Mouse (Mus musculus): ENCODE results near the gene 4930470P17Rik.
"Not testable (repeated sequence)": the region's sequence is repeated elsewhere in the genome, so short reads cannot be mapped to it uniquely, and the experiment has no call there.

4930470P17Rik gene

GRCm38 (mm10) chr2:170601917-170602316 is at the start of gene 4930470P17Rik:
TSS of gene 4930470P17Rik (minus strand) at chr2:170602017.
- no peak for DNase-seq

GRCm38 (mm10) chr2:170651483-170651882 is 49.7 kb upstream of the 4930470P17Rik start:
- no peak for DNase-seq

- no peak for DNase-seq
These were observed 46.7 kb upstream of the 4930470P17Rik start for GRCm38 (mm10) chr2:170648542-170648941.

GRCm38 (mm10) chr2:170646201-170646600 is 44.4 kb upstream of the 4930470P17Rik start:
- DNase-seq, result no peak

GRCm38 (mm10) chr2:170642338-170642806 is 40.6 kb upstream of the 4930470P17Rik start:
- no peak for DNase-seq

GRCm38 (mm10) chr2:170640281-170640680 is 38.5 kb upstream of the 4930470P17Rik start:
- peak in 1 of 2 experiments; percentile 16 for DNase-seq

GRCm38 (mm10) chr2:170638746-170639145 is 36.9 kb upstream of the 4930470P17Rik start:
- DNase-seq, result no peak

GRCm38 (mm10) chr2:170632998-170633622 is 31.3 kb upstream of the 4930470P17Rik start:
- DNase-seq, result no peak

- DNase-seq, result no peak
These were observed 30.6 kb upstream of the 4930470P17Rik start for GRCm38 (mm10) chr2:170632386-170632785.

GRCm38 (mm10) chr2:170631375-170631774 is 29.6 kb upstream of the 4930470P17Rik start:
- no peak for DNase-seq

- DNase-seq, result no peak
These were observed 28.7 kb upstream of the 4930470P17Rik start for GRCm38 (mm10) chr2:170630553-170630952.

GRCm38 (mm10) chr2:170627991-170628390 is 26.2 kb upstream of the 4930470P17Rik start:
- DNase-seq, result not testable (repeated sequence)

GRCm38 (mm10) chr2:170624201-170624880 is 22.5 kb upstream of the 4930470P17Rik start:
- not testable (repeated sequence) for DNase-seq

GRCm38 (mm10) chr2:170622985-170623384 is 21.2 kb upstream of the 4930470P17Rik start:
- DNase-seq, result no peak

- DNase-seq, result no peak
These were observed 17.2 kb upstream of the 4930470P17Rik start for GRCm38 (mm10) chr2:170618862-170619492.

GRCm38 (mm10) chr2:170611794-170612193 is 10.0 kb upstream of the 4930470P17Rik start:
- not testable (repeated sequence) for DNase-seq

- DNase-seq, result no peak
These were observed 646 bp downstream of the 4930470P17Rik start for GRCm38 (mm10) chr2:170601171-170601570.

- DNase-seq, result no peak
These were observed 4.2 kb downstream of the 4930470P17Rik start for GRCm38 (mm10) chr2:170597586-170597985.

GRCm38 (mm10) chr2:170596726-170597125 is 5.1 kb downstream of the 4930470P17Rik start:
- peak; percentile 47 to 81 for DNase-seq

- DNase-seq, result peak; percentile 37 to 67
These were observed 9.7 kb downstream of the 4930470P17Rik start for GRCm38 (mm10) chr2:170592161-170592560.

GRCm38 (mm10) chr2:170588369-170588900 is 13.4 kb downstream of the 4930470P17Rik start:
- DNase-seq, result no peak

GRCm38 (mm10) chr2:170584678-170585077 is 17.1 kb downstream of the 4930470P17Rik start:
- no peak for DNase-seq

GRCm38 (mm10) chr2:170579551-170579950 is 22.3 kb downstream of the 4930470P17Rik start:
- DNase-seq, result no peak

Data from kidney, adult 8-10 months (tissue).